Mouse (Mus musculus): ENCODE results near the gene Senp6.
"Not testable (repeated sequence)": the region's sequence is repeated elsewhere in the genome, so short reads cannot be mapped to it uniquely, and the experiment has no call there.

Senp6 gene

DNA sequence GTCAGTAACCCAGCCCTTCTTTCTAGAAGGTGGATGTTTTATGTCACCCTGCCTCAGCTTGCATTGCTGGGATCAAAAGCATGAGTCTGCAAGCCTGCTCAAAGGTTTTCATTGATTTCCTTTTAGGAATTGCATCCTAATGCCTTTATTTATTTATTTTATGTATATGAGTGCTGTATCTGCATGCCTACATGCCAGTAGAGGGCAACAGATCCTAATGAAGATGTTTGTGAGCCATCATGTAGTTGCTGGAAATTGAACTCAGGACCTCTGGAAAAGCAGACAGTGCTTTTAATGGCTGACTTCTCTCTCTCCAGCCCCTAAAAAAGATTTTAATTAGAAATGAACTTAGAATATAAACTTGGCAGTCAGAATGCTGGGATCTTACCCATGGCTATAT lies 8.2 kb downstream of the Senp6 start:
- no peak for DNase-seq (ENCODE audit: low spot score)

DNA sequence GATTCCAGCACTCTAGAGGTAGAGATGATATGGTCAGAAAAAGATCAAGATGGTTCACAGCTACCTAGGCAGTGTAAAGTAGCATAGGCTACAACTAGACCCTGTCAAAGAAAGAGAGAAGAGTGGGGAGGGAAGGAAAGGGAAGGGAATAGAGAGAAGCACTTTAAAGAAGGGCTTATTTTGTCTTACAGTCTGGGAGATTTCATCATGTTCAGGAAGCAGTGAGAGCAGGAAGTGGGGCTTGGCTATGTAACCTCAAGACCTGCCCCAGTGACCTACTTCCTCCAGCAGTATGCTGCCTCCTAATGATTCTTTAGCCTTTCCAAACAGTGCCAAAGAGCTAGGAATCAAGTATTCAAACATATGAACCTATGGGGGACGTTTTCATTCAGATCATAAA lies 14.2 kb downstream of the Senp6 start:
- DNase-seq (ENCODE audit: low spot score), result no peak

DNA sequence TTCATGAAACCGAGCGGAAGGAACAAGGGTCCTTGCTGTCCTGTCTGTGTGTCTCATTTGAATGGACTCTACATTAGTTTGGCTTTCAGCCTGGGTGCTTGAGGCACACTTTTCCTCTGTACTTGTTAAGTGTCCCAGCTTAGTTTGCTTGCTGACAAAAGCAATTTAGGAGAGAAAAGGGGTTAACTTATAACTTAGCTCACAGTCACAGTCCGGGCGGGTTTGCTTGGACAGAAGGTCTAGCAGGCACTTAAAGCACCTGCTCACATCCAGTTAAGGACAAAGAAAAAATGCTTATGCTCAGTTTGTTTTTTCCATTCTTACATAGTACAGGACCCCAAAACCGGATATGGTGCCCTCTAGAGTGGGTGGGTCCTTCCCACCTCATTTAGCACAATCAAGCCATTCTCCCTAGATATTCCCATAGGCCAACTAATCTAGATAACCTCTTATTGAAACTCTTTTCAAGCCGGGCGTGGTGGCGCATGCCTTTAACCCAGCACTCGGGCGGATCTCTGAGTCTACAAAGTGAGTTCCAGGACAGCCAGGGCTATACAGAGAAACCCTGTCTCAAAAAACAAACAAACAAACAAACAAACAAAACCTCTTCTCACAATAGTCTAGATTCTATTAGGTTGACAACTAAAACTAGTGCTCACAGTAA lies 17.9 kb downstream of the Senp6 start:
- no peak for DNase-seq (ENCODE audit: low spot score)

DNA sequence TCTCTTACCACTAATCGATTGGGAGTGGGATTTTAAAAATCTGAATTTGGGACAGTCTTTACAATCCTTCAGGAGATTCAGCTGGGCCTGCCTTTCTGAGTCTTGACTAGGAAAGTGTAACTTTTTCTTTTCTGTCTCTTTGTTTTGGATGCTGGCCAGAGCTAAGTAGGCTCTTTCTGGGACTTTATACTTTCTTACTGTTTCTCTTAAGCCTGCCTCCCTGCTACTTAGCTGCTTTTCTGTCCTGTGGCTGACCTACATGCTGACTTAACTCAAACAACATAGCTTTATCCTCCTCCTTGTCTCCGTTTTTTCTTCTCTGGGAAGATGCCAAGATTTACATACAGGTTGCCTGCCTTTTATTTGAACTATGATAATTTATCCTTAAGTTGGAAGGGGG lies 19.0 kb downstream of the Senp6 start:
- DNase-seq (ENCODE audit: low spot score), result no peak

DNA sequence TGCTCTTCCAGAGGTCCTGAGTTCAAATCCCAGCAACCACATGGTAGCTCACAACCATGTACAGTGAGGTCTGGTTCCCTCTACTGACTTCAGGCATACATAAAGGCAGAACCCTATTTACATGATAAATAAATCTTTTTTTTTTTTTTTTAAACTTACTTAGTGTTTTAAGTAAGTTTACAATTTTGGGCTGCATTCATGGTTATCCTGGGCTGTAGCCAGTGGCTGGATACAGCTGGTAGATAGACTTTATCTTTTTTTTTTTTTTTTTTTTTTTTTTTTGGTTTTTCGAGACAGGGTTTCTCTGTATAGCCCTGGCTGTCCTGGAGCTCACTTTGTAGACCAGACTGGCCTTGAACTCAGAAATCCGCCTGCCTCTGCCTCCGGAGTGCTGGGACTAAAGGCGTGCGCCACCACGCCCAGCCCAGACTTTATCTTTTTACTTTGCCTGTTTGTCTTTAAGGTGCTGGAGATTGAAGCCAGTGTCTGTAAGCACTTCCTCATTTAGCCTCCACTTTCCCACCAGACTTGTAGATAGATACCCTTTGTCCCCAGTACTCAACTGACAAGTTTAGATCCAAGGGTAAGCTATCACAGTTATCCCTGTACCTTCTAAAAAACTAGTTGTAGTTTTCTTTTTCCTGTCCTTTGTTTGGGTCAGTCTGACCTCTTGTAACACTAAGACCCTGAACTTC lies 19.7 kb downstream of the Senp6 start:
- not testable (repeated sequence) for DNase-seq (ENCODE audit: low spot score)

DNA sequence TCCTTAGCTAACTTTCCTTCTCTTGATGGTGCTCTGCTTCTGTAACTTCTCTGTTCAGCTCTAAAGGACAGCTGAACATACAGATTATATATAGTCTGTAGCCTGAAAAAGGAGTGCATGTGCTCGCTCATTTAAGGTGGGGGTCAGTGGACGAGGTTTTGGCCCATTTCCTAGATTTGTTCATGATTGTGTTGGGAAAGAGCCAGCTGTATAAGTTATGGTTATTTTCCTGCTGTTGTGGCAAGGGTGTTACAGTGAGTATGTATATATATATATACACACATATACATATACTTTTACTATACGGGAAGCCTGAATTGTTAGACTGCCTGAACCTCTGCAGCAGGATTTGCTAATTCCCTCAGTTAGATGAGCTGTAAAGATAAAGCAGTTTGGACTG lies 22.7 kb downstream of the Senp6 start:
- no peak for DNase-seq (ENCODE audit: low spot score)

DNA sequence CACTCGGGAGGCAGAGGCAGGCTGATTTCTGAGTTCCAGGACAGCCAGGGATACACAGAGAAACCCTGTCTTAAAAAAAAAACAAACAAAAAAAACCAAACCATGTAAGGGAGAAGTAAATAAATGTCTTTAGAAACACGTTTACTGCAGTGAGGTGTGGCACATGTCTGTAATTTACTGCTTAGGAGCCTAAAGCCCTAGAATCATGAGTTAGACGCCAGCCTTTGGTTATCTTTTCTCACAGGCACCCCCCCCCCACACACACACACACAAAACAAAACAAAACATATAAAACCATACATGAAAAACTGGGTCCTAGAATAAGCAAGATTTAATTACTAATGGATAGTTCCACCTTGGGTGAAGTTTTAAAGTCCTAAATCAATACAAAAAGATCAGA lies 29.6 kb downstream of the Senp6 start:
- DNase-seq (ENCODE audit: low spot score), result no peak

DNA sequence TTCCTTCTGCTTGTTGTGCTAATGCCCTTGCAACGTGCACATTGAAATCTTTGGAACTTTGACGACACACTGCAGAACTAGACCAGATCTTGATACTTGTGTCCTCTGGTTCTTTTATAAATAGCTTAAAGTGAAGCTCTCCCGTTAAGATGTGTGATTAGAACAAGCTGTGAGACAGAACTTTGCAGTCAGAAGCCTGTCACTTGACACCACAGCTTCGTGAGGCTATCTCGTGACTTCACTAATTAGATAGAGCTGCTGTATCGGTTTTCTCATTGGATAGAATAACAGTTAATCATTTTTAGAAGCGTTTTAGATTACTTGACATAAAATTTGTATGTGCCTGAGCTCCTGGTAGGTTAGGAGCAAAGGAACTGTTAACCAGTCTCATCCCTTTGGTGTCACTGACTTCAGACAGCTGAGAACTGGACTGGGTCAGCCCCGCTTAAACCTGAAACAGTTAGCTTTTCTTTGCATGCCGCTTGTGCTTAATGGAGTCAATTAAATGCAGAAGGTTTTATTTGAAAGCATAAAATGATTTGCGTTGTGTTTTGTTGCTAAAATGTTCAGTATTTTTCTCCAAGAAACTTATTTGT lies 79.4 kb downstream of the Senp6 start:
- DNase-seq (ENCODE audit: low spot score), result no peak

DNA sequence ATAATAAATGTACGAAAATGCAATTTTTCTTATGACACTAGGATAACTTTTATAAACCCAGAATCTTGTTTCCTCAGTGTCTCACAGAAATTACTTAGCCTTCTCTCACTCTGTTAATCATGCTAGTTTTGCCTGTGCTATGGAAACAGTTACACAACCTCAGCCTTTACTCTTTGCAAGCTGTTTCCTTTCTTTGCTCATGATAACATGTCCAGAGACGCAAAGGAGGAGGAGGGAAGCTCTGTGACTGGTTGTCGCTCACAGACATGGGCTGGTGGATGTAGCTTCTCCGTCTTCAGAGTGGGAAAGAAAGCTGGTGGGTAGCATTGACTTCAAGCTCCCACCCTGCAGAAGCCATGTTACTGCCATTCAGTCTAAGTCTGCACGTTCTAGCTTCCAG lies 82.9 kb downstream of the Senp6 start:
- DNase-seq (ENCODE audit: low spot score), result no peak

DNA sequence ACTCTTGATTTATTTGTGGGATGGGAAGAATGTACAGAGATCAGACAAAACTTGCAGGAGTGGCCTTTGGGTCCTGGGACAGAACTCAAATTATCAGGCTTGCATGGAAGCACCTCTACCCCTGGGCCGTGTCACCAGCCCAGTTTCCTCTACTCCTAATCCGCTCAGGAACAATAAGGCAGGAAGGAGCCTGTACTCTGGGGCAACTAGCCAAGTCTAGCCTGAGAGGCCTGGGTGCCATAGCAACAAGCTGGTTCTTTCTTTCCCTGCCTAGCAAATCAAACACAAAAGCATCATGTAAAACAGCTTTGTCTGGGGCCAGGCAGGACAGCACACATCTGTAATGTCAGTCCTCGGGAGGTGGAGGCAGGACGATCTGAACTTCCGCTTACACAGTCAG lies 88.6 kb downstream of the Senp6 start:
- DNase-seq (ENCODE audit: low spot score), result no peak

DNA sequence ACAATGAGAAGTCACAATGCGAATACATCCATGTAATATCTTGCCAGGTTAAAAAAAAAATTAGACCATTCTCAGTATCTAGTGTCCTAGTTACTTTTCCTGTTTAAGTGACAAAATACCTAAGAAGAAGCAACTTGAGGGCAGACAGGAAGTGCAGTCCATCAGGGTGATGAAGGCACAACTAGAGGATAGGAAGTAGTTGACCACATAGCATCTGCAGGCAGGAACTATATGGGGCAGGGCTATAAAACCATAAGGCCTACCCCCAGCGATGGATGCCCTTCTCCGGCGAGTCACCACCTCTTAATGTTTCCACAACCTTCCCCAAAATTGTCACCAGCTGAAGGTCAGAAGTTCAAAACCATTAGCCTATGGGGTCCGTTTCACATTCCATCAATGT lies 90.1 kb downstream of the Senp6 start:
- no peak for DNase-seq (ENCODE audit: low spot score)

DNA sequence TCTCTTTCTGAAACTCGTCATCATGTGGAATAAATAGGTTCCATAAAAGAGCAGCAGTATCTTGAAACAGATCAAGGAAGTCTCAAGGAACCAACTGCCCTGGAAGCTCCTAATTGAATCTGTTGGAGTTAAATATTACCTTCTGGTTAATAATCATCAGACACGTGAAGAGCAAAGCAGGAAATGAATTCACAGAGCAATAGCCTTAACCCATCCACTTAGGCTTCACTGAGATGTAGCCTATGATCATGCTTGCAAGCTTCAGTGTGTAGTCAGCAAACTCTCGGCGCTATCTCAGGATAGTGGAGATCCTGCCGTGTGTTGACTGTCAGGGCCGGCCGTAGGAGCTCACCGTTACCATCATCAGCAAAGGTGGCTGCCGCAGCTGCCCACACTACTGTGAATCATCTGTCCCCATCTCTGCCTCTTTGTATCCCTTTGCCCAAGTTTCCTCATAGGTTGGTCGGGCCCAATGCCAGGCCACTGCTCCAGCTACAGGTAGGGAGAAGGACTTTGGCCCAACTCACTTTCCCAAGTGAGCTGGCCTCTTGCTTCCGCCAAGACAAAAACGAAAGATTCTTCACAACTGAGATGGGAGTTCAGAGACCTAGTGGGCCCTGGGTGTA lies 91.2 kb downstream of the Senp6 start:
- no peak for DNase-seq (ENCODE audit: low spot score)

DNA sequence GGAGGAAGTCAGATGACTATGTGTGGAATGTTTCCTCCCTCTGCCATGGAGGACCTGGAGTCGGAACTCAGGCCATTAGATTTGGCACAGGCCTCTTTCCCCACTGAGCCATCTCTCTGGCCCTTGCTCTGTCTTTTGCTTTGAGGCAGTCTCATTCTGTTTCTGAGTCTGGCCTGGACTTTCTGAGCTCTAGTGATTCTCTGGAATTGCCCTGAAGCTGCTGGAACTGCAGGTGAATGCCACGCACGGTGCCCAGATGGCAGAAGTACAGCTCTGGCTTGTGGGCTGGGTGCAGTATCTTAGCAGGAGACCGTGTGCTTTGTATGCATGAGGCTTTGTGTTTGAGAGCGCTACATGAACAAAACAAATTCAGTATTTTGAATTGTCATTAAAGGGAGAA lies 92.2 kb downstream of the Senp6 start:
- no peak for DNase-seq (ENCODE audit: low spot score)

DNA sequence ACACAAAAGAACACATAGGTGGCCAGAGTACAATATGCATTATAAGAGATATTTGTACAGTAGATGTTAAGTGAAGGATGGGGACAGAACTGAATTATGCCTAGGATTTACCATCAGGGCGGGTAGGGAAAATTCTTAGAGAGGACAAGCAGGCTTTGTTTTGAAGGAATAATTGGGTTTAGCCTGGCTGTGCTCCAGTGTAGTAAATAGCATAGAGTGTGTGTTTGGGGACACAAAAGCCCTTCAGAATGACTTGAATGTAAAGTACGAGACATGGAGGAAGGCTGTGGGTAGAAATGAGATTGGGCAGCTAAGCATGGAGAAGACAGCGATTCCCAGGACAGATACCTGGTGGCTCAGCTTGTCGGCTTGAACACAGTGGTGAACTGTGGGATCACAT lies 94.7 kb downstream of the Senp6 start:
- DNase-seq (ENCODE audit: low spot score), result no peak

DNA sequence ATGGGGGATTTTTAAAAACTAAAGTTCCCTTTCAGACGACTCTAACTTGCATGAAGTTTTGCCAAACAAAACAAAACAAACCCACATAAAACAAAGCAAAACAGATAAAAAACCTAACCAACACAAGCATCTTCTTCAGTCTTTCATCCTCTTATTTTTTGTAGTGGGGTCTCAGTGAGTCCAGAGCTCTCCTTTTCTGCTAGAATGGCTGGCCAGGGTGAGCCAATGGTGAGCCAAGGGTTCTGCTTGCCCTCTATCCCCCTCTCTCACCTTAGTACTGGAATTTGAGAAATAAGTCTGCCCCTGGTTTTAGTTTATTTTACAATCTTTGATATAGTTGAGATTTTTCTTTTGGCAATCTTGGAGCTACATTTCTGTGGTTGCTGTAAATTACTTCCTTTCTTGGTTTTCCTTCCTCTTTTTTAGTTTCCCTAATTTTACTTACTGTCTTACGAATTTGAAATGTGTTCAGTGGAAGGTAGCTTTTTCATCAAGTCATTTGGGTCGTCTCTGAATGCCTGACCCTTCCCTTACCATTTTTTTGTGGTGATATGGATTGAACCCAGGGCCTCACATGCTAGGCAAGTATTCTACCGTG lies 96.5 kb downstream of the Senp6 start:
- no peak for DNase-seq (ENCODE audit: low spot score)

DNA sequence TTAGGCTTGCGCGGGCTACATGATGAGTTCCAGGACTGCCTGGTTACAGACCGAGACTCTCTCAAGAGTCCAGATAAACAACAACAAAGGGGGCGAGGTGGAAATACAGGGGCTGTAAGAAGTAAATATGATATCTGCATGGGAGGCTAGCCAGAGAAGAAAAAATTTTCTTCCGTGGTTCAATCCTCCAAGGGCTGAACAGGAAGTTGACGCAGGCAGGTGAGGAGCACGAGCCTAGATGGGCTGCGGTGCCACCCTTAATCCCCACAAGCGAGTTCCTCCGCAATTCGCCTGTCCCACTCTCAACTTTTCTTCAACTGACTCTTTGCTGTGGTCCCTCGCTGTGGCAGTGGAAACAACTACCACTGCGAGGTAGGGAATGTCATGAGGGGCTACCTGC lies 97.5 kb downstream of the Senp6 start:
- no peak for DNase-seq (ENCODE audit: low spot score)

DNA sequence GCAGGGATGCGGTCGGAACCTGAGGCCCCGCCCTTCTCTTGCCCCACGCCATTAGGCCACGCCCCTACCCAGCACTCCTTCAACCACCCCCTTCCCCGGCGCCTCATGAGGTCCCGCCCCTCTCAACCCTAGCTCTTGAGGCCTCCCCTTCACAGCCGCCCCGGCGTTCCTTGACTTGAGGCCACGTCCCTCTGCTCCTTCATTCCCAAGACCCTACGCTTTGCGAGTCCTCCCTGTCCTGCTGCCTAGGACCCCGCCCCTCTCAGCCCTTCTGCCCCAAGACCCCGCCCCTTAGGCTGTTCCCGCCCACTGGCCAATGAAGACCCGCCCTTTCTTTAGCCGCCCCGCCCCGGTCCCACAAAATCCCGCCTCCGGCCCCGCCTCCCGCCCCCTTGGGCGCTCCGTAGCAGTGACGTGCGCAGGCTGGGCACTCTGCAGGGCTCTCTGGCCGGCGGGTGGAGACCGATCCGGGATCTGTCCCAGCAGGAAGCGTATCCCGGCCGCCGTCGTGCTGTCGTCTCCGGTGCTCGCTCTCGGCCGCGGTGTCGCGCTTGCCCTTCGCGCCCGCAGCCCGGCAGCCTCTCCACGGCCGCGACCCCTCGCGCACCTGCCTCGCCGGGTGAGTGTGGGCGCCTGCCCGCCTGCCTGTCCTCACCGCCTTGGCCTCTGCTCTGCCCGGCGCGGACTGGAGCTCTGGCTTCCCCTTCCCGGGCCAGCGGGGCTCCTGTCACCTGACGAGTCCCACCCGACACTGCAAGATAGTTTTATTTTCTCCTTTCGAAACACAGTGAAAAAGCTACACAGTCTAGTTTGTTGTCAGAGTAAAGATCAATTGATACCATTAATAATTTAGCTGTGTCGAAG lies 98.1 kb downstream of the Senp6 start, which contains the start of gene Myo6:
Gene Myo6 (plus strand): TSS at position 421 of the 864 bp plus-strand sequence.
- DNase-seq (ENCODE audit: low spot score), result peak; percentile 87

DNA sequence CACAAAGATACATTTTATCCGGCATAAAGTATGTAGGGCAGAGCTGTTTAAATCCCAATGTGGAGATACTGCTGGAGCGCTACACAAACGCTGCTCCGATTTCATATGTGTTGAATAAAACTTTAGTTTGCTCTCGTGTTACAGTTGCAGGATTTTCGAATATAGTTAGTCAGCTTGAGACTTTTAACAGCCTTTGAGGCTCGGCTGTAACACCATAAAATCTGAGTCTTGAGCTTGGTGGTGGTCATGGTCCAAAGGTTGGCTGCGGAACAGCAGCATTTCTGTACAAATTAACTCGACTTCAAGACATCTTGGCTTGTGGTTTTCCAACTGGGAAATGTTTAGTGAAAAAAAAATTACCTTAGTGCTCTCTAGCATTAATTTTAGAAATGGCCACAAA lies 99.0 kb downstream of the Senp6 start:
- no peak for DNase-seq (ENCODE audit: low spot score)

DNA sequence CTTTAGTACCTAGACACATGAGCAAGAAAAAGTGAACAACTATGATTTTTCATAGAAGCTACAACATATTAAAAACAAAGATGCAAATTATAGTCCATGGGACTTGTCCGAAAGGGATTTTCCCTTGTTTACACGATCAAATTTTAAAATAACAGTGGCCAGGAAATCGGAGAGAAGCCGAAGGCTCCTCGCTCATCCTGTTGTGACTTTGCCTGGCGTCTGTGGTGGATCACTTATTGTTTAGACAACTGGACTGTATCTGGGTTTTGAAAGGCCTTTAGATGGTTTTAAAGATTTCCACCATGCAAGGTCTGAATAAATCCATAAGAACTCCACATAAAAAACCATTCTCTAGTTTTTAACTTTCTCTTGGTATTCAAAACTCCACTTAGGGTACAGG lies 99.7 kb downstream of the Senp6 start:
- DNase-seq (ENCODE audit: low spot score), result no peak

DNA sequence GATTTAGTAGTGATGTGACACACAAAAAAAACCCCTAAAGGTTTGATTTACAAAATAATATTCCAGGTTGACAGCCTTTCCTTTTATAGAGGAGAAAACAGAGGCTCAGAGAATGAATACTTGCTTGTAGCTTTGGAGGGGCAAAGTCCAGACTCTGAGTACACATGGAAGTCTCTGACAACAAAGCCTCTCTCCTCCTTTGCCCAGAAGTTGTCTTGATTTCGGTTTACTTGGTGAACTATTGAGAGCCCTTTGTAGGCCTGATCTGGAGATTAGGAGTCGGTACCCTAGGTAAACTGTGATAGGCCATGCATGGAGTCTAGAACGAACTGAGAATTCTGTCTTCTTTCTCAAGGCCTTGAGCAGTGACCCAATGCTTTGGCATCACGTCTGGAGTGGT lies 100.4 kb downstream of the Senp6 start:
- DNase-seq (ENCODE audit: low spot score), result no peak

DNA sequence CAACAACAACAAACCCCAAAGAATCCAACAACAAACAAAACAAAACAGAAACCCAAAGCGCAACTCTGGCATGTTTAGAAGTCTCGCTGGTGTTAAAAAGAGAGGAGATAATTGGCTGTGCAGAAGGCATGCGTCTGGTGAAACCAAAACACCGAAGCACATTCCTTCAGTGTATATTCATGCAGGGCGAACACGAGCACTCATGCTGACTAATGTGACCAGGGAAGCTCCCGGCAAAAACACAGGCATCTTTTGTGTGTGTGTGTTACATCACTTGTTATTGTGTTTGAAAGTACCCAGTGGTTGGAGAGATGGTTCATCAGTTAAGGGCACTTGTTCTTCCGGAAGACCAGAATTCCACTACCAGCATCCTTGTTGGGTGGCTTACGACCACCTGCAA lies 102.8 kb downstream of the Senp6 start:
- DNase-seq (ENCODE audit: low spot score), result no peak

DNA sequence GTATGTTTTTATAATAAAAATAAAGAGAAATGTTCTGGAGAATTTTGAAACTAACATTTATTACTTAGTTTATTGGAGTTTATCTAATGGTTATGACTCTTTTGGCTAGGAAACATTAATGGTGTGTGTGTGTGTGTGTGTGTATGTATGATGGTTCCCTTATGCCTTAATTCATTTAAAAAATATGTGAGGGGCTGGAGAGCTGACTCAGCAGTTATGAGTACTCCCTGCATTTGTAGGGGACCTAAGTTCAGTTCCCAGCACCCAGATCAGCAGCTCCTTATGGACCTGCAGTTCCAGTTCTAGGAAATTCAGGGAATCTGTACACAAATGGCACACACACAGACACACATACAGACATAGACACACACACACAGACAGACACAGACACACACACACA lies 104.5 kb downstream of the Senp6 start:
- no peak for DNase-seq (ENCODE audit: low spot score)
